Mouse (Mus musculus) hindbrain, embryonic 10.5 days (tissue): ENCODE data around the gene Sacs. TPM values are rescaled to one million over a fixed set of nuclear protein-coding genes. Genes with fewer than 3 reads are reported as not detected.
"Not testable (repeated sequence)": the region's sequence is repeated elsewhere in the genome, so short reads cannot be mapped to it uniquely, and the experiment has no call there.

Experiments used
- DNase-seq: peaks from one replicate; pipeline ENCODE4 v3.0.0-alpha.2; 2017; ENCODE audit warnings: low spot score
- H3K27ac ChIP-seq: fragments of 300-500 bp; sonication (generic); 2 replicates; pipeline ENCODE4 v1.5.1; 2016; ENCODE audit warnings: mild to moderate bottlenecking, moderate library complexity
- H3K27me3 ChIP-seq: fragments of 300-500 bp; sonication (generic); 2 replicates; pipeline ENCODE4 v1.6.1; 2016; ENCODE audit warnings: mild to moderate bottlenecking; ENCODE audit not compliant: poor library complexity, insufficient read depth, severe bottlenecking
- H3K36me3 ChIP-seq: fragments of 300-500 bp; sonication (generic); 2 replicates; pipeline ENCODE4 v1.6.1; 2016; ENCODE audit warnings: mild to moderate bottlenecking, moderate library complexity
- H3K4me1 ChIP-seq: fragments of 300-500 bp; sonication (generic); replicated peaks from 2 replicates; pipeline ENCODE4 v1.6.1; 2016; ENCODE audit warnings: mild to moderate bottlenecking
- H3K4me3 ChIP-seq: fragments of 300-500 bp; sonication (generic); 2 replicates; pipeline ENCODE4 v1.5.1; 2016; ENCODE audit warnings: mild to moderate bottlenecking, moderate library complexity
- H3K9me3 ChIP-seq: fragments of 300-500 bp; sonication (generic); 2 replicates; pipeline ENCODE4 v1.6.1; 2016; ENCODE audit warnings: mild to moderate bottlenecking, moderate library complexity
- WGBS: fragments of 180-500 bp; shearing (Covaris S2); methylation state at CpG from one replicate; pipeline ENCODE4 v1.1.7; 2016; 5-methylcytosine and 5-hydroxymethylcytosine counted together
- polyA plus RNA-seq: library from polyadenylated mRNA; unstranded; fragments of >200 nt; fragmentation: Nextera tagmentation; extraction: Ambion mirVana; gene quantifications from 2 replicates; pipeline ENCODE4 v1.2.1, GENCODE M21; 2016

Sacs gene
- polyA plus RNA-seq, 1 experiment from 2014 or later: 3.2 TPM

- no peaks in the 10 kb centered on the region for H3K36me3 ChIP-seq
- no peak overlapping the region for H3K27ac ChIP-seq
- H3K4me1 ChIP-seq: peaks cover 11% of the 10 kb centered on the region; the same call in 1 of the 2 replicates
- H3K9me3 ChIP-seq: no peaks in the 10 kb centered on the region
- H3K4me3 ChIP-seq: no peak overlapping the region
- peaks cover 37% of the 10 kb centered on the region for H3K27me3 ChIP-seq
- 26% methylated on average over 5 of the region's 5 CpGs for WGBS
- no peak for DNase-seq
Observed at GRCm38 (mm10) chr14:61134381-61135030, 3.8 kb upstream of the Sacs start.

- Histone ChIP-seq H3K27ac (no peak overlapping the region), H3K36me3 (no peaks in the 10 kb centered on the region), H3K4me1 (peaks cover 11% of the 10 kb centered on the region; the same call in 1 of the 2 replicates), H3K27me3 (peaks cover 41% of the 10 kb centered on the region), H3K9me3 (no peaks in the 10 kb centered on the region), H3K4me3 (no peak overlapping the region)
- no peak for DNase-seq
- WGBS: 77% methylated on average over 5 of the region's 5 CpGs
Observed at GRCm38 (mm10) chr14:61137410-61137809, 847 bp upstream of the Sacs start.

- H3K27ac ChIP-seq: peak overlapping the region; percentile 76
- peaks cover 18% of the 10 kb centered on the region for H3K4me1 ChIP-seq
- H3K9me3 ChIP-seq: no peaks in the 10 kb centered on the region
- H3K27me3 ChIP-seq: peaks cover 41% of the 10 kb centered on the region
- peak overlapping the region; percentile 60 for H3K4me3 ChIP-seq
- H3K36me3 ChIP-seq: no peaks in the 10 kb centered on the region
- 23% methylated on average over 8 of the region's 8 CpGs for WGBS
- DNase-seq: no peak
Observed at GRCm38 (mm10) chr14:61138727-61139067, 440 bp downstream of the Sacs start.

GRCm38 (mm10) chr14:61143358-61143757 lies 5.1 kb downstream of the Sacs start:
- 76% methylated on average over 8 of the region's 8 CpGs for WGBS
- DNase-seq: no peak
- no peak overlapping the region for H3K27ac ChIP-seq
- peaks cover 26% of the 10 kb centered on the region for H3K27me3 ChIP-seq
- H3K9me3 ChIP-seq: no peaks in the 10 kb centered on the region
- no peaks in the 10 kb centered on the region for H3K36me3 ChIP-seq
- H3K4me1 ChIP-seq: peaks cover 15% of the 10 kb centered on the region
- no peak overlapping the region for H3K4me3 ChIP-seq

GRCm38 (mm10) chr14:61143869-61144268 lies 5.6 kb downstream of the Sacs start:
- 40% methylated on average over 11 of the region's 11 CpGs for WGBS
- peaks cover 21% of the 10 kb centered on the region for H3K27me3 ChIP-seq
- DNase-seq: peak; percentile 46
- no peaks in the 10 kb centered on the region for H3K9me3 ChIP-seq
- no peaks in the 10 kb centered on the region for H3K36me3 ChIP-seq
- H3K27ac ChIP-seq: no peak overlapping the region
- no peak overlapping the region for H3K4me3 ChIP-seq
- H3K4me1 ChIP-seq: peaks cover 12% of the 10 kb centered on the region

- H3K36me3 ChIP-seq, H3K27me3 ChIP-seq, DNase-seq, H3K4me1 ChIP-seq, H3K9me3 ChIP-seq, H3K27ac ChIP-seq, H3K4me3 ChIP-seq: not testable (repeated sequence)
- WGBS: 94% methylated on average over 13 of the region's 13 CpGs
Observed at GRCm38 (mm10) chr14:61150416-61150815, 12.2 kb downstream of the Sacs start.

- Histone ChIP-seq H3K27me3 (no peaks in the 10 kb centered on the region), H3K27ac (no peak overlapping the region), H3K4me1 (no peaks in the 10 kb centered on the region), H3K9me3 (no peaks in the 10 kb centered on the region), H3K36me3 (no peaks in the 10 kb centered on the region), H3K4me3 (no peak overlapping the region)
- 86% methylated on average over 6 of the region's 6 CpGs for WGBS
- no peak for DNase-seq
Observed at GRCm38 (mm10) chr14:61154900-61155585, 16.8 kb downstream of the Sacs start.

- Histone ChIP-seq H3K9me3 (no peaks in the 10 kb centered on the region), H3K4me3 (no peak overlapping the region), H3K4me1 (peaks cover 1% of the 10 kb centered on the region), H3K27ac (no peak overlapping the region), H3K36me3 (no peaks in the 10 kb centered on the region), H3K27me3 (no peaks in the 10 kb centered on the region)
- no peak for DNase-seq
Observed at GRCm38 (mm10) chr14:61155687-61156086, 17.4 kb downstream of the Sacs start.

- H3K36me3 ChIP-seq, H3K4me1 ChIP-seq, H3K27me3 ChIP-seq, H3K27ac ChIP-seq, H3K4me3 ChIP-seq, DNase-seq, H3K9me3 ChIP-seq: not testable (repeated sequence)
- 84% methylated on average over 7 of the region's 7 CpGs for WGBS
Observed at GRCm38 (mm10) chr14:61157426-61157825, 19.2 kb downstream of the Sacs start.

- Histone ChIP-seq H3K4me1 (peaks cover 8% of the 10 kb centered on the region), H3K27me3 (no peaks in the 10 kb centered on the region), H3K9me3 (no peaks in the 10 kb centered on the region), H3K27ac (no peak overlapping the region), H3K36me3 (no peaks in the 10 kb centered on the region), H3K4me3 (no peak overlapping the region)
- DNase-seq: no peak
- 82% methylated on average over 1 of the region's 1 CpGs for WGBS
Observed at GRCm38 (mm10) chr14:61160920-61161319, 22.7 kb downstream of the Sacs start.

GRCm38 (mm10) chr14:61161367-61162334 lies 23.4 kb downstream of the Sacs start:
- no peak overlapping the region for H3K4me3 ChIP-seq
- no peaks in the 10 kb centered on the region for H3K36me3 ChIP-seq
- H3K27ac ChIP-seq: no peak overlapping the region
- H3K27me3 ChIP-seq: no peaks in the 10 kb centered on the region
- DNase-seq: no peak
- no peaks in the 10 kb centered on the region for H3K9me3 ChIP-seq
- H3K4me1 ChIP-seq: peaks cover 8% of the 10 kb centered on the region
- WGBS: 78% methylated on average over 10 of the region's 10 CpGs

GRCm38 (mm10) chr14:61164461-61164860 lies 26.2 kb downstream of the Sacs start:
- Histone ChIP-seq H3K9me3 (no peaks in the 10 kb centered on the region), H3K27ac (no peak overlapping the region), H3K4me3 (no peak overlapping the region), H3K36me3 (no peaks in the 10 kb centered on the region), H3K4me1 (peaks cover 8% of the 10 kb centered on the region), H3K27me3 (peaks cover 13% of the 10 kb centered on the region; the same call in 1 of the 2 replicates)
- 93% methylated on average over 3 of the region's 3 CpGs for WGBS
- DNase-seq: no peak

- no peak overlapping the region for H3K27ac ChIP-seq
- 82% methylated on average over 9 of the region's 9 CpGs for WGBS
- H3K27me3 ChIP-seq: peaks cover 14% of the 10 kb centered on the region; the same call in 1 of the 2 replicates
- no peaks in the 10 kb centered on the region for H3K9me3 ChIP-seq
- DNase-seq: no peak
- H3K4me1 ChIP-seq: peaks cover 4% of the 10 kb centered on the region
- H3K4me3 ChIP-seq: no peak overlapping the region
- no peaks in the 10 kb centered on the region for H3K36me3 ChIP-seq
Observed at GRCm38 (mm10) chr14:61165929-61166328, 27.7 kb downstream of the Sacs start.
